Mouse (Mus musculus) thymus, postnatal 14 days (tissue): ENCODE data around the gene Higd1a.

Experiments
- DNase-seq: peaks from one replicate; pipeline ENCODE4 v3.0.0; 2021

The Higd1a gene

DNA sequence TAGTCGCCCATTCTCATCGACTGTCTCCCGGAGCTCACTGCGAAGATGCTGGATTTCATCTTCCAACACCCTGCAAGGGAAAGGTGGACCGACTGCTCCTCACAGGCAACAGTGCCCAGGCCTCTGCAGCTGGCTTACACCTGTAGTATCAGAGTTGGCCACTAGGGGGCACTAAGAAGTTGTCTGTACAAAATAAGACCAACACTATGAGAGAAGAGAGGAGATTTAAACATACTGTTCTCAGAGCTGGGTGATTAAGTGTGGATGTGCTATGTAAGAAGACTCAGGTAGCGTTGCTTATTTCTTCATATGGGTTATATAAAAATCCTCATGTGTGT lies 27.2 kb downstream of the Higd1a start:
- peak; percentile 80 for DNase-seq

GRCm38 (mm10) chr9:121830243-121830955 lies 27.8 kb downstream of the Higd1a start:
- DNase-seq, result peak; percentile 64

DNA sequence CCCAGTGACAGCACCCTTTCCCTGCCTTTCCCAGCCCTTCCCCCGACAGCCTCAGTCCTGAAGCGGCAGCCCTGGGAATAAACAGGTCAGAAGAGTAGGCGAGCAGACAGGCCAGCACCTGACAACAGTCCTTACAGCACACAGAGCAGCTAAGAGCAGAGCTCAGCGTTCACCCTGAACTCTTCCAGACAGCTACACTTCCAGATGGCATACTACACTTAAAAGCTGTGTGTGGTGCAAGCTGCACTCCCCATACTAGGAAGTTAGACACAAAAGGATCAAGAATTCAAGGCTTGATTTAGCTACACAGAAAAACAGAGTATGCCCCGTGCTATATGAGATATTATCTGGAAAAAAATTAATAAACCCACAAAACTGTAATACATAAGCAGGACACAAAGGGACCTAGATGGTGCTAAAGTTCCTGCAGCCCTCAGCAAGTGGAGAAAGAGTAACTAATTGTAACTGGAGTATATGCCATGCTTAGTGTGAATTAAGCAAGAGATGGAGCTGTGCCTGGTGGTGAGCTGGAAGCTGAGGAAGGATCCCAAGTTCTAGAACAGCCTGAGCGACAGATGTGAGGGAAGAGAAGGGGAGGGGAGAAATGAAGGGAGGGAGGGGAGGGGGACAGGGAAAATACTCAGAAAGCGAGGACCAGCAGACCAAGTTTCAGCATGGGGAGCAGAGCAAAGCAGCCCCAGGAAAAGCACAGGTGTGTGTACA lies 28.7 kb downstream of the Higd1a start:
- DNase-seq, result no peak

GRCm38 (mm10) chr9:121828314-121828713 lies 29.8 kb downstream of the Higd1a start:
- no peak for DNase-seq

DNA sequence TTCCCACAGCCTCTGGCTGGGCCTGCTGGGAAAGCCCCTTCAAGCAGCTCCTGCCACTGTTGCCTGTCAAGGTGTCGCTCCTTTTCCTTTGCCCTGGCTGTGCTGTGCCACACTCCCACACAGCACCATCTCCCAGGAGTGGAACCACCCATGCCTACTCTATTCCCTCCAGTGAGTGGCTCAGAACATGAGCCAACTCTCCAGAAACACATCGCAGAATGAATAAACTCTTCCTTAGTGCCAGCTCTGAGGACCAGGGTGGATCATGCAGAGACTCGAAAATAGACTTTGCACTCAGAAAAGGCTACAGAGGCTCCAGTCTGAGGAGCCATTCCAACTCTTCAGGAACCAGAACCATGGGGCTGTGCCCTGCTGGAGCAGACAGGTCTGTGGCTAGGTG lies 31.8 kb downstream of the Higd1a start:
- DNase-seq, result no peak

GRCm38 (mm10) chr9:121823991-121824390 lies 34.2 kb downstream of the Higd1a start:
- DNase-seq, result no peak

- no peak for DNase-seq
Observed at GRCm38 (mm10) chr9:121823051-121823450, 35.1 kb downstream of the Higd1a start.

GRCm38 (mm10) chr9:121822585-121822991 lies 35.6 kb downstream of the Higd1a start:
- no peak for DNase-seq

- DNase-seq, result no peak
Observed at GRCm38 (mm10) chr9:121820765-121821164, 37.4 kb downstream of the Higd1a start.

DNA sequence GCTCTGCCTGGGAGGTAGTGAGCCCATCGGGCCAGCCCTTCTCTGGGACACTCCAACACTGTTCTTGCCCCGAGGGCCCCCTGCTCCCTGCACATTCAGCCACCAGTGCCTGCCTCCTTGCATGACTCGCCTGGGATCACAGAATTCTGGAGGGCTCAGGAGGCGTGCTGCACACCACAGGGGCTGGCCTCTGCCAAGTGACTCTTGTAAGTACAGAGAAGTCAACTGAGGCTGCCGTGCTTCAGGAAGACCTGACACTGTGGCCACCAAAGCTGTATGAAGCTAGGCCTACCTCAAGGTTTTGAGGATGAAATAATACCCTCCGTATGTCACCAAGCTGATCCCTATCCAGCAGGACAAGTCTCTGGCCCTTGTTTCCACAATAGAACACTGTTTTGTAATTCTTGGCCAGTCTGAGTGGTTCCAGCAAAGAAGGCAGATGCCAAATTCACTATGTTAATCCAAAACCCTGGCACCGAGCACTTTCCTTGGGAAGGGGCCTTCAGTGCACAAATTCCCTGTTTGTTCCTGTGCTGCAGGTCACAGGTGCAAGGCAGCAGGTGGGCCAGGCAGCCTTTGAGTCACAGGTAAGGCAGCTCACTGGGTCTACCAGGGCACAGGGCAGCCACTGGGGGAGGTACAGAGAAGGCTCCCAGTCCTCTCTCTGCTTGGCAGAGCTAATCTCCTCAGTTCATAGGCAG lies 38.2 kb downstream of the Higd1a start:
- DNase-seq, result no peak

- DNase-seq, result no peak
Observed at GRCm38 (mm10) chr9:121819073-121819770, 38.9 kb downstream of the Higd1a start.

DNA sequence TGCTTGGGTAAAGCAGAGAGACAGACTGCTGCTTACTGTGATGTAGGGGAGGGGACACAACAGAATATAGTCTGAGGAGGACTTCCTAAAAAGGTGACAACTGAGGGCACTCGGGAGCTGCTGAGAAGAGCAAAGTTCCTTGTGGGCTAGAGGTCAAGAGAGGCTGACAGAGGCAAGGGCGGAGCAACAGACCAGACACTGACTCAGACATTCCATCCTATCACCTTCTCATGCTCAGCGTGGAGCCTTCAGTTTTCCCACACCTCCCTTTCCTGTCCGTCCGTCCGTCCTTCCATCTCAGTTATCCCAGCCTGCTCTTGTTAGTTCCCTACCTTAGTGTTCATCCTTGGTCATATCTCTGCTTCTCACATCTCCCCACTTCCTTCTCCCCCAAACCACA lies 43.0 kb downstream of the Higd1a start:
- DNase-seq, result no peak

- no peak for DNase-seq
Observed at GRCm38 (mm10) chr9:121810081-121810821, 47.9 kb downstream of the Higd1a start.

- no peak for DNase-seq
Observed at GRCm38 (mm10) chr9:121808511-121808910, 49.7 kb downstream of the Higd1a start.

GRCm38 (mm10) chr9:121807947-121808346 lies 50.2 kb downstream of the Higd1a start:
- no peak for DNase-seq

- DNase-seq, result no peak
Observed at GRCm38 (mm10) chr9:121807546-121807945, 50.6 kb downstream of the Higd1a start.

DNA sequence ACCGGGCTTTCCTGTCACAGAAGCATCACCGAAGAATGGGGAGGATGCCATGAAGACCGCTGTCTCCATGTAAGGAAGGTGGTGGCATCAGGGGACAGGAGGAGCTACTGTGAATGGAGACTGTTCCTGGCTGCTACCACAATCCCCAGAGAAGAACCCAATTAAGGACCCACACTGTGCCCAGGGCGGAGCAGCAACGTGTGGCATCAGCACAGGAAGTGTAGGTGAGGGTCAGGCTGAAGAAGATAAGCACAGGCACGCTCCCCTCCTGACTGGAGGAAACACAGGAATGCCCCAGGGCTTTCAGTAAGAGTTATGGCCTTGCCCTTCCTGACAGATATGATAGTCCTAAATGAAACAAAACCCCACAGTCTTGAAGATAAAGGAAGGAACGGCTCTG lies 55.4 kb downstream of the Higd1a start:
- no peak for DNase-seq

- DNase-seq, result no peak
Observed at GRCm38 (mm10) chr9:121798887-121799520, 59.2 kb downstream of the Higd1a start.
